Mouse (Mus musculus) intestine, embryonic 14.5 days (tissue): ENCODE results near the gene Lrrc14b. TPM values are rescaled to one million over a fixed set of nuclear protein-coding genes. Genes with fewer than 3 reads are reported as not detected.

Source experiments
- ATAC-seq: fragments of 200-750 bp; cut with Nextera tagmentation; replicated peaks from 2 replicates; pipeline ENCODE4 v1.8.0; 2017; ENCODE audit warnings: low read depth, moderate number of reproducible peaks, moderate TSS enrichment, moderate library complexity; ENCODE audit not compliant: low FRiP score, low TSS enrichment
- DNase-seq: peaks from one replicate; pipeline ENCODE4 v3.0.0-alpha.2; 2018; ENCODE audit warnings: low spot score
- H3K27ac ChIP-seq: fragments of 300-500 bp; sonication (generic); 2 replicates; pipeline ENCODE4 v1.5.1; 2014; ENCODE audit warnings: low read depth, mild to moderate bottlenecking, control low read depth
- H3K27me3 ChIP-seq: fragments of 300-500 bp; sonication (generic); replicated peaks from 2 replicates; pipeline ENCODE4 v1.6.1; 2014; ENCODE audit warnings: low read length, control low read depth; ENCODE audit not compliant: control insufficient read depth, insufficient read depth
- H3K36me3 ChIP-seq: fragments of 300-500 bp; sonication (generic); 2 replicates; pipeline ENCODE4 v1.6.1; 2014; ENCODE audit warnings: low read length, control low read depth; ENCODE audit not compliant: control insufficient read depth, insufficient read depth
- H3K4me1 ChIP-seq: fragments of 300-500 bp; sonication (generic); replicated peaks from 2 replicates; pipeline ENCODE4 v1.6.1; 2014; ENCODE audit warnings: low read length, control low read depth, mixed read lengths; ENCODE audit not compliant: control insufficient read depth, insufficient read depth
- H3K4me2 ChIP-seq: fragments of 300-500 bp; sonication (generic); 2 replicates; pipeline ENCODE4 v1.6.1; 2014; ENCODE audit warnings: low read length
- H3K4me3 ChIP-seq: fragments of 300-500 bp; sonication (generic); 2 replicates; pipeline ENCODE4 v1.5.1; 2014; ENCODE audit warnings: low read depth, low read length, control low read depth, mixed read lengths
- H3K9ac ChIP-seq: fragments of 300-500 bp; sonication (generic); 2 replicates; pipeline ENCODE4 v1.6.1; 2014; ENCODE audit warnings: mild to moderate bottlenecking, low read length
- H3K9me3 ChIP-seq: fragments of 300-500 bp; sonication (generic); 2 replicates; pipeline ENCODE4 v1.6.1; 2016; ENCODE audit warnings: low read length, control low read depth; ENCODE audit not compliant: control insufficient read depth
- WGBS: fragments of 180-500 bp; shearing (Covaris S2); extraction: QIAGEN DNeasy Blood & Tissue Kit; methylation state at CpG from one replicate; pipeline ENCODE4 v1.1.7; 2014; 5-methylcytosine and 5-hydroxymethylcytosine counted together
- polyA plus RNA-seq: library from polyadenylated mRNA; unstranded; fragments of >200 nt; fragmentation: Nextera tagmentation; extraction: Ambion mirVana; gene quantifications from 2 replicates; pipeline ENCODE4 v1.2.1, GENCODE M21; 2014

The Lrrc14b gene
- not detected in 2 replicates for polyA plus RNA-seq

DNA sequence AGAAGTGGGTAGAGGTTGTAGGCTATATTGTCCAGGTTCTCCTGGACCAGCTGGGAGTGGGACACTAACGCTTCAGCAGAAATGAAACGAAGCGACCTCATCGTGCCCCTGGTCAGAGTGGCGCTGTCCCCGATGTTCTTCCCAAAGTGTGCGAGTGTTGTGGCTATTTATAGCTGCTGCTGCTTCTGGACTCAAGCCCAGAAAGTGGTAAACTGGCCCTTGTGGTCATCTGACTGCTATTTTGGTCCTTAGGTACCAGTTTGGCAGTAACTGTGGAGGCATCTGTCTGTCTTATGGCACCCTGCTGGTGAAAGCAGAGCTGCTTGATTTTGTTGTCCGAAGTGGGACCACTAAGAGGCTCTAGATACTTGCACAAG lies at the start of gene Lrrc14b:
Gene Lrrc14b, minus strand, starts transcription at position 147 of the 377 bp plus-strand sequence.
- Histone ChIP-seq H3K4me2 (no peak within 1 kb of the TSS), H3K4me1 (no peaks in the 10 kb centered on the region), H3K9me3 (no peaks in the 10 kb centered on the region), H3K9ac (no peak within 1 kb of the TSS), H3K27me3 (no peaks in the 10 kb centered on the region), H3K4me3 (no peak within 1 kb of the TSS), H3K36me3 (peaks cover 28% of the 10 kb centered on the region), H3K27ac (no peak within 1 kb of the TSS)
- WGBS = 69% methylated on average over 8 of the region's 8 CpGs
- DNase-seq = no peak
- ATAC-seq = no peak

GRCm38 (mm10) chr13:74399298-74399839 lies 35.6 kb upstream of the Lrrc14b start, which contains the start of gene Ftl1-ps1:
Ftl1-ps1 (plus strand) TSS chr13:74399694.
- H3K36me3 ChIP-seq = no peaks in the 10 kb centered on the region
- no peak within 1 kb of the TSS for H3K27ac ChIP-seq
- no peaks in the 10 kb centered on the region for H3K4me1 ChIP-seq
- H3K4me3 ChIP-seq = no peak within 1 kb of the TSS
- H3K9ac ChIP-seq = no peak within 1 kb of the TSS
- ATAC-seq (no peak), DNase-seq (no peak)
- H3K9me3 ChIP-seq = no peaks in the 10 kb centered on the region
- peak within 1 kb of the TSS; percentile 23; the same call in 1 of the 2 replicates for H3K4me2 ChIP-seq
- 13% methylated on average over 11 of the region's 11 CpGs for WGBS
- no peaks in the 10 kb centered on the region for H3K27me3 ChIP-seq

GRCm38 (mm10) chr13:74391156-74391555 lies 27.4 kb upstream of the Lrrc14b start:
- Histone ChIP-seq H3K27ac (no peak overlapping the region), H3K9ac (no peak overlapping the region), H3K4me3 (no peak overlapping the region), H3K27me3 (no peaks in the 10 kb centered on the region), H3K4me1 (no peaks in the 10 kb centered on the region), H3K9me3 (no peaks in the 10 kb centered on the region), H3K4me2 (no peak overlapping the region), H3K36me3 (no peaks in the 10 kb centered on the region)
- ATAC-seq (no peak), DNase-seq (no peak)
- 78% methylated on average over 2 of the region's 2 CpGs for WGBS

DNA sequence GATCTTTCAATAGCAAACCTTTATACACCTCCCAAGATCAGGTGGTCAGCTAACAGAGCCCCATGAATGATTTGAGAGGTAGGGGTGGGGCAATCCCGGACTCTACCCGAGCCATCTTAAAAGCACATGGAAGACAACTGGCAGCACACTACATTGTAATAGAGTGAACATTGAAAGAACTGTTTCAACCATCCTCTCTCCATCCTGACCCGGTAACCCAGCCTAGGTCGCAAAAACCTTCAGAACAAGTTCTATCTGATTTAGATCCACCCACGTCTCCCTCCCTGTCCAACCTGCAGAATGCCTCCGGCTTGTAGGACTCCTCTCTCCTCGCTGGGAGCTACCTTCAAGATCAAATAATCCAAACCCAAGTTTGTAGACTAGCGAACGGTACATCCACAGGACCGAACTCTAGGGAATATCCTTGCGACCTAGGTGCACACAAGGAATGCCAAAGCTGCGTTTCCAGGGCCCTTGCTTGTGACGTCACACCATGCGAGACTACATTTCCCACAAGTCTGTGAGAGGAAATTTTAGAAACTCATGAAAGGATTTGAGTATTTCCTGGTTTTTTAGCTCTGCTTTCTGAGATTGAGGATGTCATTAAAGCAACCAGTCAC lies 26.7 kb upstream of the Lrrc14b start, which contains the start of gene Zfp72:
Gene Zfp72, minus strand, starts transcription at position 466 of the 620 bp plus-strand sequence.
- Histone ChIP-seq H3K4me3 (peak within 1 kb of the TSS; percentile 87), H3K4me1 (no peaks in the 10 kb centered on the region), H3K27ac (no peak within 1 kb of the TSS), H3K27me3 (no peaks in the 10 kb centered on the region), H3K4me2 (peak within 1 kb of the TSS; percentile 74), H3K36me3 (no peaks in the 10 kb centered on the region), H3K9ac (peak within 1 kb of the TSS; percentile 69), H3K9me3 (no peaks in the 10 kb centered on the region)
- ATAC-seq (peak; percentile 88), DNase-seq (peak; percentile 86)
- 2% methylated on average over 14 of the region's 14 CpGs for WGBS

- Histone ChIP-seq H3K36me3 (no peaks in the 10 kb centered on the region), H3K9me3 (no peaks in the 10 kb centered on the region), H3K27me3 (no peaks in the 10 kb centered on the region), H3K27ac (no peak overlapping the region), H3K4me1 (no peaks in the 10 kb centered on the region), H3K9ac (no peak overlapping the region), H3K4me3 (peak overlapping the region; percentile 87), H3K4me2 (peak overlapping the region; percentile 74)
- DNase-seq = no peak
- WGBS = 65% methylated on average over 6 of the region's 6 CpGs
- ATAC-seq = no peak; the same call in 1 of the 2 replicates
Measured at GRCm38 (mm10) chr13:74389730-74390129, 25.9 kb upstream of the Lrrc14b start.

GRCm38 (mm10) chr13:74382289-74382688 lies 18.5 kb upstream of the Lrrc14b start:
- ATAC-seq (no peak), DNase-seq (no peak)
- Histone ChIP-seq H3K4me2 (no peak overlapping the region), H3K27me3 (no peaks in the 10 kb centered on the region), H3K36me3 (no peaks in the 10 kb centered on the region), H3K4me1 (no peaks in the 10 kb centered on the region; the same call in 1 of the 2 replicates), H3K9me3 (no peaks in the 10 kb centered on the region), H3K4me3 (no peak overlapping the region), H3K9ac (no peak overlapping the region), H3K27ac (no peak overlapping the region)
- WGBS = 53% methylated on average over 3 of the region's 3 CpGs

DNA sequence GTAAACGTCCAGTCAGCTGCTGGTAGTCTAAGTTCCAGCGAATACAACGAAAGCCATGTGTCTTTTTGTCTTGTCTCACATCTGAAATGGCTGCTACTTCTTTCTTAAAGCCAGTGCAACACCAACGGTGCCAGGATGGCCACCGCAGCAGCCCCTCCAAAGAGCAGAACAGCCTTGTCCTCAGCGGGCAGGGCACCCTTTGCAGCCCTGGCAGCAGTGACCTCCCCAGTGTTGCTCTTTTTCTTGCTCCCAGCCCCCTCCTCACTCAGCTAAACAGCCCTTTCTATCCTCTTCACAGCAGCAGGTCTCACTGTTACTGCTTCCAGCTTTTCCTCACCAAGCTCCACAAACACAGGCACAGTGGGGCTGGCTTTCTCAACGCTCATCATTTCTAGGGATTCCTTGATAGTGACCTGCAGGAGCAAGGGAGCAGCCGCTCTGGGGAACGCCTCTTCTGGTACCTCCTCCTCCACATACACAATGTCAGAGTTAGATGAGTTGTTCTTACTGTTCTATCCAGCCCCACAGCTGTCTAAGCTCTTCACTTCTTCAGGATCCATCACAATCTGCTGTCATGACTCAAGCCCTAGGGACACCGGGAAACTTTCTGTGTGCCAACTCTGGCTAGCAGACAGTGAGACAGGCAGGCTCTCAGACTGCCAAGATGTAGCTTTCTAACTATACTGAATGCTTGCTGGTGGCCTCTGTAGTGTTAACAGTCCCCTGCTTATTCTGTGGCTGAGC lies 17.9 kb upstream of the Lrrc14b start:
- 60% methylated on average over 10 of the region's 10 CpGs for WGBS
- no peak overlapping the region for H3K4me3 ChIP-seq
- no peak overlapping the region for H3K4me2 ChIP-seq
- no peak overlapping the region for H3K27ac ChIP-seq
- H3K36me3 ChIP-seq = no peaks in the 10 kb centered on the region
- DNase-seq = no peak
- ATAC-seq = no peak
- H3K9ac ChIP-seq = no peak overlapping the region
- no peaks in the 10 kb centered on the region for H3K9me3 ChIP-seq
- no peaks in the 10 kb centered on the region; the same call in 1 of the 2 replicates for H3K4me1 ChIP-seq
- H3K27me3 ChIP-seq = no peaks in the 10 kb centered on the region

GRCm38 (mm10) chr13:74363176-74363858 lies 488 bp downstream of the Lrrc14b start:
- Histone ChIP-seq H3K9me3 (no peaks in the 10 kb centered on the region), H3K4me1 (no peaks in the 10 kb centered on the region), H3K4me2 (no peak overlapping the region), H3K27me3 (no peaks in the 10 kb centered on the region), H3K27ac (no peak overlapping the region), H3K4me3 (no peak overlapping the region), H3K36me3 (peaks cover 33% of the 10 kb centered on the region), H3K9ac (no peak overlapping the region)
- ATAC-seq (peak; percentile 38; the same call in 1 of the 2 replicates), DNase-seq (no peak)
- 88% methylated on average over 13 of the region's 13 CpGs for WGBS
